Mouse (Mus musculus): ENCODE results near the gene Esrrg. TPM values are rescaled to one million over a fixed set of nuclear protein-coding genes. Genes with fewer than 3 reads are reported as not detected.

Gene Esrrg
- polyA plus RNA-seq, 1 experiment: not detected

GRCm38 (mm10) chr1:188000189-188000588 is 391.6 kb downstream of the Esrrg start:
- H3K4me3 ChIP-seq (ENCODE audit: insufficient read depth, low read depth, low read length): no peak overlapping the region
- peaks cover 7% of the 10 kb centered on the region; the same call in 1 of the 2 replicates for H3K4me1 ChIP-seq (ENCODE audit: control insufficient read depth, insufficient read depth, low read length)
- H3K27ac ChIP-seq (ENCODE audit: insufficient read depth, low read depth, low read length): no peak overlapping the region
- WGBS: 48% methylated on average over 8 of the region's 8 CpGs
- TF ChIP-seq CTCF (IDR thresholded peaks at IDR 0.05; ENCODE audit: insufficient read depth, low read depth, low read length) (no peak), POLR2A (IDR thresholded peaks at IDR 0.05; ENCODE audit: insufficient read depth, low read depth, low read length) (no peak)

GRCm38 (mm10) chr1:188006820-188007491 is 398.4 kb downstream of the Esrrg start:
- Histone ChIP-seq H3K4me1 (ENCODE audit: control insufficient read depth, insufficient read depth, low read length) (no peaks in the 10 kb centered on the region), H3K27ac (ENCODE audit: insufficient read depth, low read depth, low read length) (no peak overlapping the region), H3K4me3 (ENCODE audit: insufficient read depth, low read depth, low read length) (no peak overlapping the region)
- TF ChIP-seq POLR2A (IDR thresholded peaks at IDR 0.05; ENCODE audit: insufficient read depth, low read depth, low read length) (no peak), CTCF (IDR thresholded peaks at IDR 0.05; ENCODE audit: insufficient read depth, low read depth, low read length) (no peak)
- WGBS: 76% methylated on average over 13 of the region's 13 CpGs

DNA sequence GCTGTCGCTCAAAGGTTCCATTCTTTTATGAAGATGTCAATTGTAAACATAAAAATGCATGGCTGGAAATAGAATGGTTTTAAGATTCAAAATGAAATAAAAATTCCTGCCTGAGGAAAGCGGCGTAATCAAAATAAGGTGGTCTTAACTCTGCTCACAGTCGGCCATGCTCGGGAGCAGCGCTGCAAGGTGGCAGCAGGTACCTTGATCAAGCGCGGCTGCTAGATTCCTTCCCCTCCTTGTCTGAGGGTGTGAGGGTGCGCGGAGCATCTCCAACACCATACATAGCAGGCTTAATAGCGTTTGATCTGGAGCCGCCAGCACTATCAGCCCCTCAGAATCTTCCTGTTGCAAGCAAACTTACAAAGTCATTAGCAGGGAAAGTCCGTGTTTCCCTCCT is 399.9 kb downstream of the Esrrg start:
- H3K27ac ChIP-seq (ENCODE audit: insufficient read depth, low read depth, low read length): no peak overlapping the region
- no peaks in the 10 kb centered on the region for H3K4me1 ChIP-seq (ENCODE audit: control insufficient read depth, insufficient read depth, low read length)
- no peak overlapping the region for H3K4me3 ChIP-seq (ENCODE audit: insufficient read depth, low read depth, low read length)
- TF ChIP-seq CTCF (IDR thresholded peaks at IDR 0.05; ENCODE audit: insufficient read depth, low read depth, low read length) (no peak), POLR2A (IDR thresholded peaks at IDR 0.05; ENCODE audit: insufficient read depth, low read depth, low read length) (no peak)
- 91% methylated on average over 13 of the region's 13 CpGs for WGBS

DNA sequence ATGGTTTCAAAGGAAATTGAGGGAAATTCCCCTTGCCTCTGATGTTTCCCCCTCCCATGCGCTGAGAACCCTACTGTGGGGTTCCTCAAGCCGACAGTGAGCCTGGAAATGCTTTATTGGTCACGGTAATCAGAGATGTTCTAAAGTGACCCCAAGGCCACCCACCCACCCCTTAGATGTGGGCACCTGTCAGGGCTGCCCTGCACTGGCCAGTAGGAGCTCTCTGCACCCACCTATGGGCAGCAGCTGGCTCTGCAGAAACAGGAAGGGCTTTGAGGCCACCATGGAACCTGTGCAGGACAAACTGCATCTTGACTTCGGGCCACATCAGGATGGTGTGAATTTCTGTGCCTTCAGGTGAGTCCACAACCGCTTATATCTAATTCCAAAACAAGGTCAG is 401.3 kb downstream of the Esrrg start:
- 90% methylated on average over 5 of the region's 5 CpGs for WGBS
- Histone ChIP-seq H3K27ac (ENCODE audit: insufficient read depth, low read depth, low read length) (no peak overlapping the region), H3K4me1 (ENCODE audit: control insufficient read depth, insufficient read depth, low read length) (no peaks in the 10 kb centered on the region), H3K4me3 (ENCODE audit: insufficient read depth, low read depth, low read length) (no peak overlapping the region)
- TF ChIP-seq CTCF (IDR thresholded peaks at IDR 0.05; ENCODE audit: insufficient read depth, low read depth, low read length): no peak
- TF ChIP-seq POLR2A (IDR thresholded peaks at IDR 0.05; ENCODE audit: insufficient read depth, low read depth, low read length): no peak

GRCm38 (mm10) chr1:188010860-188011259 is 402.3 kb downstream of the Esrrg start:
- H3K27ac ChIP-seq (ENCODE audit: insufficient read depth, low read depth, low read length): no peak overlapping the region
- no peak overlapping the region for H3K4me3 ChIP-seq (ENCODE audit: insufficient read depth, low read depth, low read length)
- no peaks in the 10 kb centered on the region for H3K4me1 ChIP-seq (ENCODE audit: control insufficient read depth, insufficient read depth, low read length)
- TF ChIP-seq POLR2A (IDR thresholded peaks at IDR 0.05; ENCODE audit: insufficient read depth, low read depth, low read length) (no peak), CTCF (IDR thresholded peaks at IDR 0.05; ENCODE audit: insufficient read depth, low read depth, low read length) (no peak)
- WGBS: 93% methylated on average over 1 of the region's 1 CpGs

- TF ChIP-seq CTCF (IDR thresholded peaks at IDR 0.05; ENCODE audit: insufficient read depth, low read depth, low read length) (no peak), POLR2A (IDR thresholded peaks at IDR 0.05; ENCODE audit: insufficient read depth, low read depth, low read length) (no peak)
- Histone ChIP-seq H3K4me3 (ENCODE audit: insufficient read depth, low read depth, low read length) (no peak overlapping the region), H3K4me1 (ENCODE audit: control insufficient read depth, insufficient read depth, low read length) (peaks cover 7% of the 10 kb centered on the region), H3K27ac (ENCODE audit: insufficient read depth, low read depth, low read length) (no peak overlapping the region)
- WGBS: 76% methylated on average over 4 of the region's 4 CpGs
These were observed 405.8 kb downstream of the Esrrg start for GRCm38 (mm10) chr1:188014411-188014810.

- H3K27ac ChIP-seq (ENCODE audit: insufficient read depth, low read depth, low read length): peak overlapping the region; percentile 4
- peaks cover 7% of the 10 kb centered on the region for H3K4me1 ChIP-seq (ENCODE audit: control insufficient read depth, insufficient read depth, low read length)
- TF ChIP-seq CTCF (IDR thresholded peaks at IDR 0.05; ENCODE audit: insufficient read depth, low read depth, low read length) (no peak), POLR2A (IDR thresholded peaks at IDR 0.05; ENCODE audit: insufficient read depth, low read depth, low read length) (no peak)
- WGBS: 29% methylated on average over 14 of the region's 14 CpGs
- H3K4me3 ChIP-seq (ENCODE audit: insufficient read depth, low read depth, low read length): no peak overlapping the region
These were observed 409.6 kb downstream of the Esrrg start for GRCm38 (mm10) chr1:188017956-188018862.

GRCm38 (mm10) chr1:188029205-188029604 is 420.6 kb downstream of the Esrrg start:
- no peak overlapping the region for H3K4me3 ChIP-seq (ENCODE audit: insufficient read depth, low read depth, low read length)
- WGBS: 63% methylated on average over 8 of the region's 8 CpGs
- TF ChIP-seq POLR2A (IDR thresholded peaks at IDR 0.05; ENCODE audit: insufficient read depth, low read depth, low read length) (no peak), CTCF (IDR thresholded peaks at IDR 0.05; ENCODE audit: insufficient read depth, low read depth, low read length) (no peak)
- no peak overlapping the region for H3K27ac ChIP-seq (ENCODE audit: insufficient read depth, low read depth, low read length)
- H3K4me1 ChIP-seq (ENCODE audit: control insufficient read depth, insufficient read depth, low read length): no peaks in the 10 kb centered on the region; the same call in 1 of the 2 replicates

DNA sequence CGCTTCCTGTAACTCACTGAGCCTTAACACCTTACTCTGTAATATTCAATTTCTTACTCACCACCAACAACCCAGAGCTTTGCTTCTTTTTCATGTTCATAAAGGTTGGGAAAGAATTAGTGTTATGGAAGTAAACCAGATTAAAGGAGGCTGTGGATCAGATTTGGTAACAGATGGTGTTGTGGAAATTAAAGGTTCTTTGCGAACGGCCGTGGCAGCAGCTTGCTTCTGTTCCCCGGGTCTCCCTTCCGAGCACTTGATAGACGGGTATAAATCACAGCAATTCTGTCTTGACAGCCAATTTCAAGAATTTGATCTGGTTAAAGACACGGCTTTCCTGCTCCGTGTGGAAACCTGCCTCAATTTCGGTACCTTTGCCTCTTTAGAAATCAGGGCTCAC is 421.5 kb downstream of the Esrrg start:
- Histone ChIP-seq H3K4me3 (ENCODE audit: insufficient read depth, low read depth, low read length) (no peak overlapping the region), H3K27ac (ENCODE audit: insufficient read depth, low read depth, low read length) (no peak overlapping the region), H3K4me1 (ENCODE audit: control insufficient read depth, insufficient read depth, low read length) (no peaks in the 10 kb centered on the region; the same call in 1 of the 2 replicates)
- 81% methylated on average over 10 of the region's 10 CpGs for WGBS
- TF ChIP-seq POLR2A (IDR thresholded peaks at IDR 0.05; ENCODE audit: insufficient read depth, low read depth, low read length) (no peak), CTCF (IDR thresholded peaks at IDR 0.05; ENCODE audit: insufficient read depth, low read depth, low read length) (no peak)
